Mouse (Mus musculus) CH12.LX (cell line): Measurements from ENCODE around the gene Trim54. TPM values are rescaled to one million over a fixed set of nuclear protein-coding genes. Genes with fewer than 3 reads are reported as not detected.
A peak's percentile ranks its signal among the peaks of the same experiment; 100 is the strongest.

Experiments
- DNase-seq: peaks from one replicate; pipeline ENCODE4 v3.0.0-alpha.2; 2013; ENCODE audit errors: extremely low read depth
- H3K27ac ChIP-seq: 2 replicates; pipeline ENCODE4 v1.5.1; 2012; ENCODE audit warnings: low read depth, mild to moderate bottlenecking, control low read depth, moderate library complexity; ENCODE audit not compliant: insufficient read depth
- H3K27me3 ChIP-seq: replicated peaks from 2 replicates; pipeline ENCODE3; 2012; ENCODE audit warnings: inconsistent platforms
- H3K36me3 ChIP-seq, 2 experiments: replicated peaks in 1 of 2; 2 replicates each; pipeline versions ENCODE3 to v1.6.1; 2012; ENCODE audit warnings: inconsistent platforms in 1 of 2, low read length in 1 of 2, mild to moderate bottlenecking in 1 of 2, mixed read lengths in 1 of 2, moderate library complexity in 1 of 2; ENCODE audit not compliant: control insufficient read depth in 1 of 2, insufficient read depth in 1 of 2
- H3K4me1 ChIP-seq, 2 experiments: 2 replicates each; pipeline ENCODE4 v1.6.1; 2012; ENCODE audit warnings: inconsistent platforms in 1 of 2, moderate library complexity in 1 of 2; ENCODE audit not compliant: insufficient read depth in 2 of 2, control insufficient read depth in 1 of 2
- H3K4me2 ChIP-seq: 2 replicates; pipeline ENCODE4 v1.6.1; 2012; ENCODE audit warnings: low read depth, mild to moderate bottlenecking, control low read depth; ENCODE audit not compliant: poor library complexity, insufficient read depth, severe bottlenecking
- H3K4me3 ChIP-seq, 3 experiments: fragments of 150-350 bp in 1 of 3; sonication (generic) in 1 of 3; replicated peaks in 1 of 3; 2 replicates each; pipeline versions ENCODE3 to v1.5.1; 2011 to 2012; ENCODE audit warnings: low read depth in 2 of 3, low read length in 2 of 3, mild to moderate bottlenecking in 2 of 3, moderate library complexity in 2 of 3, control low read depth in 1 of 3, improper control_type of control experiment in 1 of 3, inconsistent platforms in 1 of 3, mixed read lengths in 1 of 3; ENCODE audit not compliant: poor library complexity in 1 of 3
- H3K79me2 ChIP-seq: replicated peaks from 2 replicates; pipeline ENCODE4 v1.6.1; 2012; ENCODE audit warnings: mild to moderate bottlenecking, moderate library complexity; ENCODE audit not compliant: control insufficient read depth, poor library complexity, insufficient read depth, severe bottlenecking; ENCODE audit errors: extremely low read depth
- H3K9ac ChIP-seq: 2 replicates; pipeline ENCODE4 v1.6.1; 2012; ENCODE audit warnings: low read depth, mild to moderate bottlenecking, control low read depth, moderate library complexity; ENCODE audit not compliant: insufficient read depth
- H3K9me3 ChIP-seq: replicated peaks from 2 replicates; pipeline ENCODE3; 2012; ENCODE audit warnings: low read length, inconsistent platforms, mixed read lengths
- BHLHE40 ChIP-seq: IDR thresholded peaks from 2 replicates; pipeline ENCODE4 v1.6.1; 2011; ENCODE audit warnings: mild to moderate bottlenecking, low read depth, low read length, improper control_type of control experiment
- E2F4 ChIP-seq: IDR thresholded peaks from 2 replicates; pipeline ENCODE4 v1.6.1; 2011; ENCODE audit warnings: low read depth, low read length, improper control_type of control experiment; ENCODE audit not compliant: insufficient replicate concordance
- ELF1 ChIP-seq: IDR thresholded peaks from 2 replicates; pipeline ENCODE4 v1.6.1; 2014; ENCODE audit warnings: low read depth, mild to moderate bottlenecking, inconsistent platforms, low read length, improper control_type of control experiment
- EP300 ChIP-seq: IDR thresholded peaks from 2 replicates; pipeline ENCODE4 v1.6.1; 2011; ENCODE audit warnings: low read length, improper control_type of control experiment
- ETS1 ChIP-seq: conservative IDR thresholded peaks from 2 replicates; pipeline ENCODE4 v1.6.1; 2012; ENCODE audit warnings: low read depth, mild to moderate bottlenecking, inconsistent platforms, low read length, improper control_type of control experiment, moderate library complexity
- GABPA ChIP-seq: IDR thresholded peaks from 2 replicates; pipeline ENCODE4 v1.6.1; 2012; ENCODE audit warnings: low read depth, low read length, improper control_type of control experiment, inconsistent platforms; ENCODE audit not compliant: insufficient replicate concordance
- HCFC1 ChIP-seq: IDR thresholded peaks from 2 replicates; pipeline ENCODE4 v1.6.1; 2012; ENCODE audit warnings: low read depth, mild to moderate bottlenecking, inconsistent platforms, low read length, improper control_type of control experiment
- KAT2A ChIP-seq: IDR thresholded peaks from 2 replicates; pipeline ENCODE4 v1.6.1; 2012; ENCODE audit warnings: low read length, improper control_type of control experiment, inconsistent platforms; ENCODE audit not compliant: insufficient replicate concordance
- MEF2A ChIP-seq: IDR thresholded peaks from 2 replicates; pipeline ENCODE4 v1.6.1; 2014; ENCODE audit warnings: low read depth, mild to moderate bottlenecking, inconsistent platforms, low read length, improper control_type of control experiment, borderline replicate concordance
- NELFE ChIP-seq: IDR thresholded peaks from 2 replicates; pipeline ENCODE4 v1.6.1; 2011; ENCODE audit warnings: low read depth, low read length, improper control_type of control experiment
- POLR2A ChIP-seq: IDR thresholded peaks from 2 replicates; pipeline ENCODE4 v1.6.1; 2011; ENCODE audit warnings: low read depth, mild to moderate bottlenecking, improper control_type of control experiment, low read length
- RCOR1 ChIP-seq: conservative IDR thresholded peaks from 2 replicates; pipeline ENCODE4 v1.6.1; 2012; ENCODE audit warnings: low read depth, mild to moderate bottlenecking, inconsistent platforms, low read length, improper control_type of control experiment
- SIN3A ChIP-seq: IDR thresholded peaks from 2 replicates; pipeline ENCODE4 v1.6.1; 2012; ENCODE audit warnings: low read length, improper control_type of control experiment, inconsistent platforms
- TBP ChIP-seq: conservative IDR thresholded peaks from 2 replicates; pipeline ENCODE4 v1.6.1; 2011; ENCODE audit warnings: low read depth, low read length, improper control_type of control experiment
- USF1 ChIP-seq: IDR thresholded peaks from 2 replicates; pipeline ENCODE4 v1.6.1; 2014; ENCODE audit warnings: low read depth, mild to moderate bottlenecking, inconsistent platforms, low read length, improper control_type of control experiment
- USF2 ChIP-seq: conservative IDR thresholded peaks from 2 replicates; pipeline ENCODE4 v1.6.1; 2011; ENCODE audit warnings: low read depth, low read length, improper control_type of control experiment
- ZKSCAN1 ChIP-seq: IDR thresholded peaks from 2 replicates; pipeline ENCODE4 v1.6.1; 2012; ENCODE audit warnings: low read depth, inconsistent platforms, low read length, improper control_type of control experiment, borderline replicate concordance
- ZMIZ1 ChIP-seq: IDR thresholded peaks from 2 replicates; pipeline ENCODE4 v1.6.1; 2012; ENCODE audit warnings: low read depth, mild to moderate bottlenecking, inconsistent platforms, low read length, improper control_type of control experiment
- dilution Hi-C: fragments of 300-500 bp; cut with MboI; formaldehyde crosslinking; loops from 2 replicates; pipeline ENCODE4 v1.14.3; 2020; ENCODE audit warnings: low sequenced_read_pairs; ENCODE audit not compliant: extremely low pct_unique_long_range_greater_than_20kb, extremely low pct_ligation_motif_present
- in situ Hi-C: fragments of 300-500 bp; cut with MboI; formaldehyde crosslinking; loops from 3 replicates; pipeline ENCODE4 v1.14.3; 2019; ENCODE audit warnings: low sequenced_read_pairs, low pct_ligation_motif_present, low pct_unique_long_range_greater_than_20kb, mixed read lengths
- polyA plus RNA-seq: library from polyadenylated mRNA; unstranded; fragments of >175 nt; gene quantifications from 2 replicates; pipeline ENCODE4 v1.2.1, GENCODE M21; 2012; ENCODE audit warnings: low read depth; ENCODE audit not compliant: insufficient read length
- total RNA-seq, 2 experiments: library from RNA; depleted of rRNA; stranded (reverse); fragments of 300-350 nt in 1 of 2; fragments of >200 nt in 1 of 2; gene quantifications; 2 replicates each; pipeline ENCODE4 v1.2.3; 2012 to 2014

Trim54 gene
- total and polyA plus RNA-seq, 3 experiments, result not detected

DNA sequence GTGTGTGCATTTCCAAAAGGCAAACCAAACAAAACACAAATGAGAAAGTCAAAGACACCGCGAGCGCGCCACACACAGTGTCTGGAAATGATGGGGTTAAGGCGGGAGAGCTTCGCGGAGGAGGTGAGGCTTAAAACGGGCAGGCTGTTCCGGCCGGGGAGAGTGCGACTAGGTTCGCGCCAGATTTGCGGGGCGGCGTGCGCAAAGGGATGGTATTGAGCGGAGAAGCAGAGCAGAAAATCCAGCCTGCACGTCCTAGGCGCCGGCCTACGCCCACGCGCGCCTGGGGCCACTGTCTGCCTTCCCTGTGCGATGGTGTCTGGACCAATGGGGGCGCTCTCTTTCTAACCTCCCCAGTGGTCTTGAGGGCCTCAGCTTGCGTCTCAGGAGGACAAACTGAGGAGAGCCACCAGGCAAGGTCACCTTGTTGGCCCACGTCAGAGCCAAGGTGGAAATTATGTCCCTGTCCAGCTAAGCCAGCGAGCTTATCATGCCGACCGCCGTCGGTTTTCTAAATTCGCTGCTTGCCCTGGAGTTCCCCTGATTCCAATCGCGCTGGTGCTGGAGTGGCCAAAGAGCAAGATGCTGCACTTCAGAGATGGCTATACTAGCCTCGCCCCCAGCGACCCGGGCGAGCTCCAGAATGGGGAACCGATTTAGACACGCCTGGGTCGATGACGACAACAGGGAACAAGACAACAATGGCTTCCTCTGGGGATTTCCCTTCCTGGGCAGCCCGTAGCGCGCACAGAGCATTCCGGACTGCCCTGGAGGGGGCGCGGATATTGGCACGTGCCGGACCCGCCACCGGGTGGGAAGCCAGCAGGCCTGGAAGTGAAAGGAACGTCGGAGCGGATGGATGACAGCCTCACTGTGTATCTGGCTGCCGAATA is 21.5 kb upstream of the Trim54 start (continued):
- no peak for TF ChIP-seq USF1
- TF ChIP-seq ZMIZ1, result no peak
- TF ChIP-seq GABPA, result no peak
- TF ChIP-seq ETS1, result peak; percentile 58; the same call in 1 of the 2 replicates
- no peak for TF ChIP-seq ZKSCAN1
- peak; percentile 70; the same call in 1 of the 2 replicates for TF ChIP-seq MEF2A
- 0 out of 2 replicates have a peak, but pooled peaks have one; percentile 38 for TF ChIP-seq KAT2A
- TF ChIP-seq E2F4, result no peak
- 0 out of 2 replicates have a peak, but pooled peaks have one; percentile 34 for TF ChIP-seq NELFE
- no peak for TF ChIP-seq POLR2A
- peak; percentile 69; the same call in 1 of the 2 replicates for TF ChIP-seq RCOR1

GRCm38 (mm10) chr5:31095711-31096480 is 20.6 kb upstream of the Trim54 start:
- in situ Hi-C loops, result no loop called here
- no peak overlapping the region for H3K27ac ChIP-seq
- peaks cover 73% of the 10 kb centered on the region for H3K27me3 ChIP-seq
- no peak overlapping the region for H3K9ac ChIP-seq
- peak overlapping the region; percentile 82 for H3K4me2 ChIP-seq
- dilution Hi-C loops, result no loop called here
- H3K9me3 ChIP-seq, result peaks cover 10% of the 10 kb centered on the region
- H3K36me3 ChIP-seq, result no peaks in the 10 kb centered on the region
- H3K4me1 ChIP-seq, result peaks cover 7 to 22% of the 10 kb centered on the region in 2 experiments
- H3K79me2 ChIP-seq, result no peaks in the 10 kb centered on the region
- peak overlapping the region in 2 of 3 experiments; percentile 32 to 44 for H3K4me3 ChIP-seq
- DNase-seq, result no peak
- TF ChIP-seq ELF1 (no peak), SIN3A (no peak), MEF2A (no peak), BHLHE40 (no peak), NELFE (no peak), ETS1 (no peak), USF1 (no peak), EP300 (no peak), TBP (no peak), ZMIZ1 (no peak), HCFC1 (no peak), E2F4 (no peak), USF2 (no peak)
